Mouse (Mus musculus) liver, embryonic 11.5 days (tissue): ENCODE measurements at regions not wholly inside any gene's neighbourhood (a gene's known extent, or its start where the extent isn't known, plus 50 kb on each side); places are given as distances from the start of the nearest gene placed in this dataset.

Experiments used
- ATAC-seq: fragments of 200-750 bp; cut with Nextera tagmentation; replicated peaks from 2 replicates; pipeline ENCODE4 v1.8.0; 2017; ENCODE audit warnings: moderate number of reproducible peaks, mild to moderate bottlenecking, moderate TSS enrichment, moderate library complexity; ENCODE audit not compliant: low FRiP score
- DNase-seq: peaks from one replicate; pipeline ENCODE4 v3.0.0-alpha.2; 2017; ENCODE audit warnings: low spot score
- H3K27ac ChIP-seq: fragments of 300-500 bp; sonication (generic); 2 replicates; pipeline ENCODE4 v1.5.1; 2014; ENCODE audit warnings: mild to moderate bottlenecking, low read depth, low read length, control low read depth
- H3K27me3 ChIP-seq: fragments of 300-500 bp; sonication (generic); replicated peaks from 2 replicates; pipeline ENCODE4 v1.6.1; 2014; ENCODE audit warnings: low read length, mixed read lengths; ENCODE audit not compliant: control insufficient read depth, insufficient read depth
- H3K36me3 ChIP-seq: fragments of 300-500 bp; sonication (generic); 2 replicates; pipeline ENCODE4 v1.6.1; 2014; ENCODE audit warnings: mild to moderate bottlenecking, low read length, moderate library complexity, mixed read lengths; ENCODE audit not compliant: control insufficient read depth, insufficient read depth
- H3K4me1 ChIP-seq: fragments of 300-500 bp; sonication (generic); replicated peaks from 2 replicates; pipeline ENCODE4 v1.6.1; 2014; ENCODE audit warnings: low read length, mixed read lengths; ENCODE audit not compliant: control insufficient read depth, insufficient read depth
- H3K4me2 ChIP-seq: fragments of 300-500 bp; sonication (generic); 2 replicates; pipeline ENCODE4 v1.6.1; 2014; ENCODE audit warnings: mild to moderate bottlenecking, control low read depth, moderate library complexity
- H3K4me3 ChIP-seq: fragments of 300-500 bp; sonication (generic); 2 replicates; pipeline ENCODE4 v1.5.1; 2014; ENCODE audit warnings: low read depth, low read length, control low read depth
- H3K9ac ChIP-seq: fragments of 300-500 bp; sonication (generic); 2 replicates; pipeline ENCODE4 v1.6.1; 2014; ENCODE audit warnings: low read depth, low read length, control low read depth
- H3K9me3 ChIP-seq: fragments of 300-500 bp; sonication (generic); 2 replicates; pipeline ENCODE4 v1.6.1; 2016; ENCODE audit warnings: low read length, inconsistent platforms, mixed read lengths; ENCODE audit not compliant: control insufficient read depth
- WGBS: fragments of 180-500 bp; shearing (Covaris S2); extraction: QIAGEN DNeasy Blood & Tissue Kit; methylation state at CpG from one replicate; pipeline ENCODE4 v1.1.7; 2014; 5-methylcytosine and 5-hydroxymethylcytosine counted together

DNA sequence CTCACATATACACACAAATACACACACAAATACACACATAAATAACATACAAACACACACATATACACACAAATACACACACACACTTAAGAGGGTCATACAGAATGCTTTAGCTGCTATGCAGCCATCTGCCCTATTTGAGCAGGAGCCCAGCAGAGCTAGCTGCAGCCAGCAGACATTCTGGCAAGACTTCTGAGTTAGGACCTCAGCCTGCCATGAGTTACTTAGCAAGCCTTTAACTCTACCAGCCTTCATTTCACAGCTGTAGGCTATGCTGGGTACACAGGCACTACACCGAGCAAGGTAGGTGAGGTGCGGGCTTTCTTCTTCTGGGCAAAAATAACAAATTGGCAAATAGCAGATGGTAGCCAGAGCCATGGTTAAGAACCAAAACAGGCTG, 404.7 kb downstream of the H2al1j start:
- Histone ChIP-seq H3K9me3 (no peaks in the 10 kb centered on the region), H3K4me2 (no peak overlapping the region), H3K4me3 (no peak overlapping the region), H3K27ac (no peak overlapping the region), H3K9ac (no peak overlapping the region), H3K36me3 (no peaks in the 10 kb centered on the region), H3K4me1 (no peaks in the 10 kb centered on the region), H3K27me3 (peaks cover 25% of the 10 kb centered on the region)
- DNase-seq, result no peak
- 79% methylated on average over 2 of the region's 2 CpGs for WGBS
- ATAC-seq, result no peak

DNA sequence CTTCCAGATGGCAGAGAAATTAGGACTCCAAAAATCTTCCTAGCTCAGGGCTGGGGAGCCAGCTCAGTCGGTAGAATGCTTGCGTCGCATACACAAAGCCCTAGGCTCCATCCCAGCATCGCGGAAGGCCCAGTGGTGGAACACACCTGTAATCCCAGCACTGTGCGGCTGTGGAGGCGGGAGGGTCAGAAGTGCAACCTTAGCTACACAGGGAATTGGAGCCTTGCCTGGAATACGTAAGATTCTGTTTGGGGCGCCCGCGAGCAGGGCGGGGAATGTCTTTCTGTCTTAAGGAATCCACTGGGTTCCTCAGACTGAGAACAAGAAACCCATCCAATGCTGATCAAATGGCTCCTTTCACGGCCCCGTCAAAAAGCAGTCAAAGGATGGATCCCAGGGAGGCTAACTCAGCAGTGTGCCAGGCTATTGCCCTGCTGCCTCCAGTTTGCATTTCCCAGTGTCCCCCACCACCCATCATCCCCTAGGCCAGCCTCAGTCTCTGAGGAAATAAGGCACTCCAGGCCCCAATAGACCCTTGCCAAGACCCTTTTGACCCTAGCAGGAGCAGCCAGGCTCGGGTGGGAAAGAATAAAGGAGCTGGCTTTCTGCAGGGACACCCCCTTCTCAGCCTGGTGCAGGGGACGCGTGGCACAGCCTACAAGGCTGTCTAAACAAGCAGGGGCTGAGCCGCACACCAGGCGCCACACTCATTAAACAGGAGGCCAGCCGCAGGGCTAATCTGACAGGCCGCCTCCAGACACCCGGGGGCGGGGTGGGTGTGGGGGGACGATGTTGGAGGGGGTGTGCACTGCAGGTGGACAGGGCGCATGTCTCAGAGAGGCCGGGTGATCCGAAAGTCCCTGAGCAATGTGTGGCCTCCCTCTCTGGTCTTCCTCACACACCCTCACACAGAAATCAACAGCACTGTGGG, 407.1 kb downstream of the H2al1j start:
- ATAC-seq (no peak), DNase-seq (no peak)
- H3K9ac ChIP-seq, result no peak overlapping the region
- H3K4me3 ChIP-seq, result no peak overlapping the region
- H3K4me2 ChIP-seq, result no peak overlapping the region
- WGBS, result 42% methylated on average over 27 of the region's 27 CpGs
- H3K27me3 ChIP-seq, result peaks cover 24% of the 10 kb centered on the region
- H3K9me3 ChIP-seq, result no peaks in the 10 kb centered on the region
- no peaks in the 10 kb centered on the region for H3K36me3 ChIP-seq
- H3K4me1 ChIP-seq, result no peaks in the 10 kb centered on the region
- H3K27ac ChIP-seq, result no peak overlapping the region

DNA sequence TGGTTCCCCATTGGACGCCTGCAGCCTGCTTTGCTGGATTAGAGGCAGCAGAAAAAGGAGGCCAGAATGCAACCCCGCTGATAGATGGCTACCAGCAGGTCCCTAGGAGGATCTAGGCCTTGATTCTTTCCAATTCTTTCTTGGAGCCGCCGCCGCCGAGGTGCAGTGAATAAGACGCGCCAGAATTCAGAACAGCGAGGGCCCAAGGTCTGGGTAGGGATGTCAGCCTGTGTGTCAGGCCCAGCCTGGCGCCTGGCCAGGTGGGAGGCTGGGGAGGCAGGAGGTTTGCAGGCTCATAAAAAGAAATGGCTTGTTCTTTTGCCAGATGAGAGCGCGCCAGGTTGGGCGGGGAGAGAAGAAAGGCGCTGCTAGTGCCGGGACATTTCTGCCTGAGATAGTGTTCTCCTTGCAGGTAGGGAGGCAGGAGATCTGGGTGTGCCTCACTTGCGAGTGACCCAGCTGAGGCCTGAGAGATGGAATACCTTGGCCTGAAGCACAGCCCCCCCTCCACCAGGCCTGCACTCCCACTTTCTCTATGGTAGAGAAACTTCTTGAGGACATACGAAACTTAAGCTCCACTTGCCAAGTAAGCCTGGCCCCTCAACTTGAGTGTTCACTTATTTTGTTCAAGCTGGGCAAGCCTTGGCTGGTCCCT, 408.0 kb downstream of the H2al1j start:
- H3K27ac ChIP-seq, result no peak overlapping the region
- no peak overlapping the region for H3K4me3 ChIP-seq
- 51% methylated on average over 17 of the region's 17 CpGs for WGBS
- H3K36me3 ChIP-seq, result no peaks in the 10 kb centered on the region
- H3K4me2 ChIP-seq, result no peak overlapping the region
- ATAC-seq, result no peak
- no peak overlapping the region for H3K9ac ChIP-seq
- no peaks in the 10 kb centered on the region for H3K4me1 ChIP-seq
- DNase-seq, result no peak
- H3K27me3 ChIP-seq, result peaks cover 24% of the 10 kb centered on the region
- no peaks in the 10 kb centered on the region for H3K9me3 ChIP-seq

DNA sequence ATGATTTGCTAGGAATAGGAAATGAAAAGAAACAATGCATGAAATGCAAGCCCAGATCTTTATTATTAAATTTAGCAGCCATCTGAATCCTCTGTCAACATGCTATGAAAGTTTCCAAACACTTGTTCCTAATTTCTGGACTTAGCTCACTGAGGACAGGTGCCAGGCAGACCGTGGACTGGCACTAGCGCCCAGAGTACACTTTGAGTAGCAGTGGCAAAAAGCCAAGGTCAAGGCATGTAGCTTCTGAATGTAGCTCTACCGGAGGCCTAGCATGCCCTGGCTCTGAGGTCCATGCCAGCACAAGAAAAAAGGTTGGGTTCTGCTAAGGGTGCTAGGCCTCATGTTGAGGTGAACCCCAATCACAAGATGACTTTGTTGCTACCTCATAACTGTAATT, 408.9 kb downstream of the H2al1j start:
- H3K36me3 ChIP-seq, result no peaks in the 10 kb centered on the region
- no peak overlapping the region for H3K9ac ChIP-seq
- H3K4me2 ChIP-seq, result no peak overlapping the region
- ATAC-seq (no peak), DNase-seq (no peak)
- no peak overlapping the region for H3K27ac ChIP-seq
- no peaks in the 10 kb centered on the region for H3K4me1 ChIP-seq
- peaks cover 24% of the 10 kb centered on the region for H3K27me3 ChIP-seq
- no peak overlapping the region for H3K4me3 ChIP-seq
- H3K9me3 ChIP-seq, result no peaks in the 10 kb centered on the region
- WGBS, result 89% methylated on average over 3 of the region's 3 CpGs

DNA sequence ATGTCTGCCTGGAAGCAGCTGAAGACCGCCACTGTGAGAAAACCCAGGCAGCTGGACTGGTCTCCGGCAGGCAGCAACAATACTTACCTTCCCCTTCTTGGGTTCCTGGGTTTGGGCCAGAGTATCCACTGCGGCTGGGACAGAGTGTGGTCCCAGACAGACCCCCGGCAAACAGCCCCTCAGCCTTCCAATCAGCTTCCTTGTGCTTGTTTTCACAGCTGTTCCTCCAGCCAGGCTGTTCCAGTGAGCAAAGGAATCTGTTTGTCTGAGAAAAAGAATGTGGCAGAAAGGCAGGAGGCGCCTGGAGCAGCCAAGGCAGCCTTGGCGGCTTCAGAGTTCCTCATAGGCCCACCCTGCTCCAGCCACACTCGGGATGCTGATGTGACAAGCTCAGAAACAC, 411.9 kb downstream of the H2al1j start:
- H3K4me2 ChIP-seq, result no peak overlapping the region
- DNase-seq (no peak), ATAC-seq (no peak)
- WGBS, result 43% methylated on average over 7 of the region's 7 CpGs
- peaks cover 10% of the 10 kb centered on the region for H3K27me3 ChIP-seq
- H3K4me1 ChIP-seq, result no peaks in the 10 kb centered on the region
- no peaks in the 10 kb centered on the region for H3K9me3 ChIP-seq
- no peak overlapping the region for H3K9ac ChIP-seq
- H3K36me3 ChIP-seq, result no peaks in the 10 kb centered on the region
- H3K27ac ChIP-seq, result no peak overlapping the region
- no peak overlapping the region for H3K4me3 ChIP-seq

GRCm38 (mm10) chrX:11745911-11746310, 414.2 kb downstream of the Bcor start:
- WGBS, result 58% methylated on average over 3 of the region's 3 CpGs
- Histone ChIP-seq H3K36me3 (no peaks in the 10 kb centered on the region), H3K9ac (no peak overlapping the region), H3K27ac (no peak overlapping the region), H3K4me2 (no peak overlapping the region), H3K9me3 (no peaks in the 10 kb centered on the region), H3K27me3 (no peaks in the 10 kb centered on the region; the same call in 1 of the 2 replicates), H3K4me1 (no peaks in the 10 kb centered on the region), H3K4me3 (no peak overlapping the region)
- DNase-seq (no peak), ATAC-seq (no peak)

DNA sequence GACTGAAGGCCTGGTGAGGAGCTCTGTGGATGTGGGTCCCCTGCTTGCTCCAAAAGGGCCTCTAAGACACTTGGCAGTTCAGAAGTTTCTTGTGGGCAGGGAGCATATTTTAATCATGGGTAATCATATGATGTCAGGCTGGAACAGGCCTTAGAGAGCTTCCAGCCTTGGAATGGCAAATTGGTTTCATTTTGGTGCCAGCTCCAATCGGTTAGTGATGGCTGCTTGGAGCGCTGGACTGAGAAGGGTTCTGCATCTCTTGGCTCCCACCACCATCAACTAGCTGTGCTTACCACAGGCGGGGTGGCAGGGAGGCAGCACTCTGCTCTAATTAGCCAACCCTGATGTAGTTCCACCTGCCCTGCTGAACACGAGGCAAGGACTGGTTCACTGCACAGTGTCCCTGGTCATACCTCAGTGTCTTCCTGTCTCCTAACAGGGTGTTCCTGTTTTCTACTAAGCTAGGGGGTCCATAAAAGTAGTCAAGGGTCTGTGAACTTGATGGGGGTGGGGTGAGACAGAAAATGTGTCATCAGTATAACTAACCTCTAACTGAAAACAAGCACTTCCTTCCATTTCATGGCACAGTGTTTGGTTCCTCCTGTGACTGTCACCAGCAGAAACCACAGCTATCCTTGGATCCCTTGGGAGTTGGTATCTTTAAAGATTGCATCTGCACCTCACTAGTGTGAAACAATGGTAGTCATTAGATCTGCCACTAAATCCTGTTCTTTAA, 412.6 kb downstream of the Bcor start:
- Histone ChIP-seq H3K4me2 (no peak overlapping the region), H3K9me3 (no peaks in the 10 kb centered on the region), H3K27ac (no peak overlapping the region), H3K9ac (no peak overlapping the region), H3K4me3 (no peak overlapping the region), H3K36me3 (no peaks in the 10 kb centered on the region), H3K4me1 (no peaks in the 10 kb centered on the region), H3K27me3 (no peaks in the 10 kb centered on the region; the same call in 1 of the 2 replicates)
- ATAC-seq, result no peak
- DNase-seq, result no peak
- WGBS, result 68% methylated on average over 4 of the region's 4 CpGs

DNA sequence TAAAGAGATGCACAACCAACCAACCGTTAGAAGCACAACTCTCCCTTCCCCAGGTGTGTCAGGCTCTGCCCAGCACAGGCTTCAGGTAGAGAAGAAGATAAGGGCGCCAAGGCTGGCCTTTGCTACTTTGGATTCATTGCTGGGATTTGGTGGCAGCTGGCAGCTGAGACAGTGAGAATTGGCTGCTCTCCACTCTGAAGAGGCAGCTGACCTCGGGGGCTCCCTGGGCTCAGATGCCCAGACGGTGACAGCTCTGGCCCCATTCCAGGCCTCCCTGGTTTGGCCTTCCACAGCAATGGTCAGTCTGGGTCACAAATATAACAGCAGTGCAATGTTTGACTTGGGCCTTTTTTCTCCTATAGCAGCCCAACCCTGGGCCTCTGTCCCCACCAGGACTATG, 411.9 kb downstream of the Bcor start:
- Histone ChIP-seq H3K27ac (no peak overlapping the region), H3K4me2 (no peak overlapping the region), H3K9me3 (no peaks in the 10 kb centered on the region), H3K36me3 (no peaks in the 10 kb centered on the region), H3K4me1 (no peaks in the 10 kb centered on the region), H3K4me3 (no peak overlapping the region), H3K27me3 (no peaks in the 10 kb centered on the region; the same call in 1 of the 2 replicates), H3K9ac (no peak overlapping the region)
- ATAC-seq (no peak), DNase-seq (no peak)
- 60% methylated on average over 4 of the region's 4 CpGs for WGBS
